Mouse (Mus musculus): ENCODE data around the gene Jmjd8. TPM values are rescaled to one million over a fixed set of nuclear protein-coding genes. Genes with fewer than 3 reads are reported as not detected.
"Not testable (repeated sequence)": the region's sequence is repeated elsewhere in the genome, so short reads cannot be mapped to it uniquely, and the experiment has no call there.

Gene Jmjd8
- polyA plus RNA-seq, 1 experiment = 65.2 TPM

- no peak for TF ChIP-seq CTCF (IDR thresholded peaks at IDR 0.05; ENCODE audit: insufficient read depth, low read length)
- no peak for TF ChIP-seq POLR2A (IDR thresholded peaks at IDR 0.05; ENCODE audit: borderline replicate concordance, extremely low read depth, low read depth, low read length)
- no peak for DNase-seq
- WGBS = 97% methylated on average over 3 of the region's 3 CpGs
- no peak overlapping the region for H3K4me3 ChIP-seq (replicated peaks; ENCODE audit: extremely low read depth, low read depth, low read length)
- H3K4me1 ChIP-seq (ENCODE audit: control insufficient read depth, insufficient read depth, low read length) = peaks cover 14% of the 10 kb centered on the region
Observed at GRCm38 (mm10) chr17:25866172-25866571, 37.5 kb downstream of the Jmjd8 start.

GRCm38 (mm10) chr17:25867509-25867835, 38.8 kb downstream of the Jmjd8 start:
- DNase-seq = no peak
- H3K4me1 ChIP-seq (ENCODE audit: control insufficient read depth, insufficient read depth, low read length) = peaks cover 11% of the 10 kb centered on the region
- peak overlapping the region; percentile 75 for H3K4me3 ChIP-seq (replicated peaks; ENCODE audit: extremely low read depth, low read depth, low read length)
- TF ChIP-seq CTCF (IDR thresholded peaks at IDR 0.05; ENCODE audit: insufficient read depth, low read length) = no peak
- TF ChIP-seq POLR2A (IDR thresholded peaks at IDR 0.05; ENCODE audit: borderline replicate concordance, extremely low read depth, low read depth, low read length) = no peak
- 14% methylated on average over 7 of the region's 7 CpGs for WGBS

- DNase-seq = peak; percentile 48
- peaks cover 11% of the 10 kb centered on the region for H3K4me1 ChIP-seq (ENCODE audit: control insufficient read depth, insufficient read depth, low read length)
- no peak for TF ChIP-seq POLR2A (IDR thresholded peaks at IDR 0.05; ENCODE audit: borderline replicate concordance, extremely low read depth, low read depth, low read length)
- WGBS = under 1% methylated on average over 42 of the region's 42 CpGs
- peak overlapping the region; percentile 75 for H3K4me3 ChIP-seq (replicated peaks; ENCODE audit: extremely low read depth, low read depth, low read length)
Observed at GRCm38 (mm10) chr17:25867836-25868600, 39.4 kb downstream of the Jmjd8 start.

GRCm38 (mm10) chr17:25868601-25869191, 40.0 kb downstream of the Jmjd8 start, which contains the start of gene Mcrip2:
TSS of gene Mcrip2 (minus strand) at chr17:25868764.
- peak; percentile 84 for DNase-seq
- Histone ChIP-seq H3K4me3 (replicated peaks; ENCODE audit: extremely low read depth, low read depth, low read length) (peak within 1 kb of the TSS; percentile 75), H3K4me1 (ENCODE audit: control insufficient read depth, insufficient read depth, low read length) (peaks cover 11% of the 10 kb centered on the region)
- peak; percentile 13; the same call in 1 of the 2 replicates for TF ChIP-seq POLR2A (IDR thresholded peaks at IDR 0.05; ENCODE audit: borderline replicate concordance, extremely low read depth, low read depth, low read length)
- no peak for TF ChIP-seq CTCF (IDR thresholded peaks at IDR 0.05; ENCODE audit: insufficient read depth, low read length)
- 1% methylated on average over 24 of the region's 24 CpGs for WGBS

- WGBS = 85% methylated on average over 8 of the region's 8 CpGs
- no peak for TF ChIP-seq CTCF (IDR thresholded peaks at IDR 0.05; ENCODE audit: insufficient read depth, low read length)
- TF ChIP-seq POLR2A (IDR thresholded peaks at IDR 0.05; ENCODE audit: borderline replicate concordance, extremely low read depth, low read depth, low read length) = no peak
- no peak for DNase-seq
- peaks cover 11% of the 10 kb centered on the region for H3K4me1 ChIP-seq (ENCODE audit: control insufficient read depth, insufficient read depth, low read length)
- no peak overlapping the region for H3K4me3 ChIP-seq (replicated peaks; ENCODE audit: extremely low read depth, low read depth, low read length)
Observed at GRCm38 (mm10) chr17:25869498-25869897, 40.8 kb downstream of the Jmjd8 start.

- TF ChIP-seq CTCF (IDR thresholded peaks at IDR 0.05; ENCODE audit: insufficient read depth, low read length) = no peak
- TF ChIP-seq POLR2A (IDR thresholded peaks at IDR 0.05; ENCODE audit: borderline replicate concordance, extremely low read depth, low read depth, low read length) = no peak
- WGBS = 86% methylated on average over 2 of the region's 2 CpGs
- peaks cover 11% of the 10 kb centered on the region for H3K4me1 ChIP-seq (ENCODE audit: control insufficient read depth, insufficient read depth, low read length)
- DNase-seq = no peak
- H3K4me3 ChIP-seq (replicated peaks; ENCODE audit: extremely low read depth, low read depth, low read length) = no peak overlapping the region
Observed at GRCm38 (mm10) chr17:25869954-25870353, 41.3 kb downstream of the Jmjd8 start.

- not testable (repeated sequence) for DNase-seq; H3K4me3 ChIP-seq (replicated peaks; ENCODE audit: extremely low read depth, low read depth, low read length)
Observed at GRCm38 (mm10) chr17:25871566-25871965, 42.9 kb downstream of the Jmjd8 start.

GRCm38 (mm10) chr17:25872676-25873075, 44.0 kb downstream of the Jmjd8 start:
- WGBS = 85% methylated on average over 3 of the region's 3 CpGs
- Histone ChIP-seq H3K4me1 (ENCODE audit: control insufficient read depth, insufficient read depth, low read length) (peaks cover 11% of the 10 kb centered on the region), H3K4me3 (replicated peaks; ENCODE audit: extremely low read depth, low read depth, low read length) (no peak overlapping the region)
- TF ChIP-seq POLR2A (IDR thresholded peaks at IDR 0.05; ENCODE audit: borderline replicate concordance, extremely low read depth, low read depth, low read length) (no peak), CTCF (IDR thresholded peaks at IDR 0.05; ENCODE audit: insufficient read depth, low read length) (no peak)
- no peak for DNase-seq

More at GRCm38 (mm10) chr17:25871566-25871965, 42.9 kb downstream of the Jmjd8 start:
- H3K4me1 ChIP-seq (ENCODE audit: control insufficient read depth, insufficient read depth, low read length) = peaks cover 14% of the 10 kb centered on the region

GRCm38 (mm10) chr17:25873405-25874147, 44.9 kb downstream of the Jmjd8 start:
- TF ChIP-seq CTCF (IDR thresholded peaks at IDR 0.05; ENCODE audit: insufficient read depth, low read length) (no peak), POLR2A (IDR thresholded peaks at IDR 0.05; ENCODE audit: borderline replicate concordance, extremely low read depth, low read depth, low read length) (no peak)
- Histone ChIP-seq H3K4me1 (ENCODE audit: control insufficient read depth, insufficient read depth, low read length) (peaks cover 8% of the 10 kb centered on the region), H3K4me3 (replicated peaks; ENCODE audit: extremely low read depth, low read depth, low read length) (no peak overlapping the region)
- no peak for DNase-seq
- WGBS = 65% methylated on average over 11 of the region's 11 CpGs

Data from lung, adult 2 months (tissue).